Mouse (Mus musculus): ENCODE data around the gene Mrpl47. TPM values are rescaled to one million over a fixed set of nuclear protein-coding genes. Genes with fewer than 3 reads are reported as not detected.
"Not testable (repeated sequence)": the region's sequence is repeated elsewhere in the genome, so short reads cannot be mapped to it uniquely, and the experiment has no call there.

Gene Mrpl47
- 10.9 and 14.7 TPM in 2 replicates for polyA plus RNA-seq (2012; rRNA removed)

DNA sequence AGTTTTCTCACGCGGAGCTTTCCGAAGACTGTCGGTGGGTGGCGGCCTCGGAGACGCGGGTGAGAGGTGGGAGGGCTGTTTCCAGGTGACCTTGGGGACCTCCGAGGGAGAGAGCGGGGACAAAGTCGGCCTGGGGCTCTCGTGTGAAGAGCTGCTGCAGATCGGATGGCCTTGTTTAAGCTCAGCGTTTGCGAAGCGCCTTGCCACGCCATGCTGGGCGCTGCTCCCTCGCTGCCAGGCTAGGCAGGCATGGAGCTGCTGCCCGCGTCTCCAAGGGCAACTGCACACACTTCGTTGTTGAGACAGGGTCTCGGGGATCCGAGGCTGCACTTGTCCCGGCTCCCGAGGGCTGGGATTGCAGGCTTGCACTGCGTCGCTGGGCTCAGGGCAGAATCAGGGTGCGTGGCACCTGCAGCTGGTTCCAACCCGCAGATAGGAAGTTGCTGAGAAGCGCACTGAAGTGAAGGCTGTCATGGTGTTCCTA is at the start of gene Mrpl47:
Gene Mrpl47, minus strand, starts transcription at position 434 of the 484 bp plus-strand sequence.
- DNase-seq (ENCODE audit: extremely low spot score in 1 of 2, low spot score in 1 of 2), result no peak

DNA sequence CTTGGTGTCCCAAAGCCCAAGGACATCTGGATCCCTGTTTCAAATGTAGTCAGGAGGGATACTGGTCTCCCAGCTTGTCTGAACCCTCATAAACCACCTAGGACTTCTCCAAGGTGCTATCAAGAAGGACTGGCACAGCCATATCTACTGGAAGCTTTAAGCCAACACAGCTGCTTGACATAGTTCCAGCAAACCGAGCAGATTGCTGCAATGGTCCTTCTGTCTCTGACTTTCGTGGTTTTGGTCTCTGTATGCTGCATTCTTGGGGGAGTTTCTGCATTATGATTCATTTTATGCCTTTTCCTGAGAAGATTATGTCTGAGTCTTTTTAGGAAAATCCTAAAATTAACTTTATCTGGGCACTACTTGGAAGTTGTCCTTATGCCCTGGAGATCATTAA is 33.4 kb upstream of the Mrpl47 start:
- no peak for DNase-seq (ENCODE audit: extremely low spot score in 1 of 2, low spot score in 1 of 2)

DNA sequence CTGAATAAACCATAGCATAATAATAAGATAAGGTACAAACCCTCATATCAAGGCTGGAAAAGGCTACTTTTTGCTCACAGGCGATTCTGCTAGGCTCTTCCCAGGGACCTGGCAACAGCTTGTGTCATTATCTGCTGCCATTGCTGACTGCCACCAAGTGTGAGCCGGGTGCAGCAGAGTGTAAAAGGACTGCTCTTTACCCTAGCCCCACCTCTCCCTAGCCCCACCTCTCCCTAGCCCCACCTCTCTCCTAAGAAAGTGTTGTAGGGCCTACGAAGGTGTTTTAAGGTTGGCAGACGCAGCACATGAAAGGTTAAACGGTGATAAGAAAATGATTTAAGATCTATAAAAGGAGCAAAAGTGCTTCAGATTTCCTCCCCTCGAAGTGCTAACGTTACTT is 26.5 kb upstream of the Mrpl47 start:
- DNase-seq (ENCODE audit: extremely low spot score in 1 of 2, low spot score in 1 of 2), result no peak

DNA sequence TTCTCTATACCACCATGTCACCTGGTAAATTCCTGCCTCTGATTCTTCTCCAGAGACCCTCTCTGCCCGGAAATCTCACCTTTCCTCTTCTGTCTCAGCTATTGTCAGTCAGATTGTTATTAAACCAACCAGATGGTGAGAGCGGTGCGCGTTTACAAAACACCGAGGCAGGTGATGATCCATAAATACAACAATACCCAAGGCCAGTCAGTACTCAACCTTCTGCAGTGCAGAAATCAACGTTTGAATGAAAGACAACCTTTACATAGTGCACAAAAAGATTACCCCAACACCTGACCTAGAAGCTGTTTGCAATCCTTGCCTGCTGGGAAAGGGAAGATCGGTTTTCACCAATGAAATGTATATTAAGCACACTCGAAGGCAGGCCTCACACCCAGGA is 25.6 kb upstream of the Mrpl47 start:
- DNase-seq (ENCODE audit: extremely low spot score in 1 of 2, low spot score in 1 of 2), result no peak

DNA sequence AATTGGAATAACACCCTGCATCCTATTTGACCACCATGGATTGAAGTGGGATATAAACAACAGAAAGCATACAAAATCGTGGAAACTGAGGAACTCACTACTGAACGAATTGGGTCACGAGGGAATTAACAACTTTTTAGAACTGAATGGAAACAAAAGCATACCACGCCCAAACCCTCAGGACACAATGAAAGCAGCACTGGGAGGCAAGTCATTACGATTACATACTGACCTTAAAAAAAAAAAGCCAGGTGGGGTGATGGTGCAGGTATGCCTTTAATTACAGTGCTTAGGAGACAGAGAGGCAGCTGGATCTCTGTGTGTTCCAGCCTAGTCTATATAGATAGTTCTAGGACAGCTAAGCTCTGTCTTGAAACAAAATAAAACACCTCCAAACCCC is 21.8 kb upstream of the Mrpl47 start:
- no peak for DNase-seq (ENCODE audit: extremely low spot score in 1 of 2, low spot score in 1 of 2)

DNA sequence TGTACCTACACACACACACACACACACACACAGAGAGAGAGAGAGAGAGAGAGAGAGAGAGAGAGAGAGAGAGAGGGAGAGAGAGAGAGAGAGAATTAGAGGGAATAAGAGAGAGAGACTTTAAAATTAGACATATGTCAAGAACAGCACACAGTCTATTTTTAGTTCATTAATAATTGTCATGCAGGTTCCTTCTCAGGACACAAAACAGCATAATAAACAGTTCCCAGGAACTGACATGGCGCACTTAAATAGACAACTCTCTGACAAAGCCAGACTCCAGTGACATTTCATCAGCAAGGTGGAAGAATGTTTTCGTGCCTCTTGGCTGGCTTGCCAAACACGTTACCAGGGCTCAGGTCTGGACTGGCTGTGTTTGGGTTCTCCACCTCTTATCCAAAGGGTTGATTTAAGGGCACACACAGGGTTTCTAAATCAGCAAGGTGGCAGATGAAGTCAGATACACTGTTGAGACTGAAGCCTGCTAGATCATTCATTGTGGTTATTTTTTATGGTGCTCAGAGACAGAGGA is 17.0 kb upstream of the Mrpl47 start:
- no peak for DNase-seq (ENCODE audit: extremely low spot score in 1 of 2, low spot score in 1 of 2)

DNA sequence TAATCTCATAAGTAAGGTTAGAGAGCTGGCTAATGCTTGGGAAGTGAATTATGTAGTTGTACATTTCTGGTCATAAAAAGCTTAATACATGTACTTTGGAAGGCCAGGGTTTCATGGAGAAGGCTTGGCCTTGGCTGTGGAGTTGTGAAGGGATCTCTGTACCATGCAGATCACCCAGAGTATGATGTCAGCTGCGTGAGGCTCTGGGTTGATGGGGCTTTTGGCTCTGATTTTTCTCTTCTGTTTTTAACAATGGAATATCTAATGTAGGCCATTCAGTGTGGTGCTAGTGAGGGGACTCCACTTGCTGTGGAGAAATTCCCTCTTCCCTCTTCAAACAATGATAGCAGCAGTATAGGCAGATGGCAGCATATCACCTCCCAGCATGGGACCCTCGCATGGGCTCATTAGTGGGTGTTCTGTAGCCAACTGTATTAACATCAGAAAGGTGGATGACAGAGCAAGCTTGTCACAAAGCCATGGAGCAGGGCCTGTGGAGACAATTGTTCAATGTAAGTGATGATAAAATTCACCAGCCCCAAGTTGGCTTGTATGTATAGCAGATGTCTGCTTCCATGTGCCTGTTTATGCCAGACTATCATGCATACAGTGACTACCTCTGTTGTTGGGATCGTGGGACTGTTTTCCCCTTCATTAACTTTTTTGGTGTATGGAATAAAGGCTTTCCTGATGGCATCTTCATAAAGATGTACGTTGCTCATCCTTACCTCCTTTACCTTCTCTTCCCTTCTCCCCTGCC is 12.6 kb upstream of the Mrpl47 start:
- no peak for DNase-seq (ENCODE audit: extremely low spot score in 1 of 2, low spot score in 1 of 2)

DNA sequence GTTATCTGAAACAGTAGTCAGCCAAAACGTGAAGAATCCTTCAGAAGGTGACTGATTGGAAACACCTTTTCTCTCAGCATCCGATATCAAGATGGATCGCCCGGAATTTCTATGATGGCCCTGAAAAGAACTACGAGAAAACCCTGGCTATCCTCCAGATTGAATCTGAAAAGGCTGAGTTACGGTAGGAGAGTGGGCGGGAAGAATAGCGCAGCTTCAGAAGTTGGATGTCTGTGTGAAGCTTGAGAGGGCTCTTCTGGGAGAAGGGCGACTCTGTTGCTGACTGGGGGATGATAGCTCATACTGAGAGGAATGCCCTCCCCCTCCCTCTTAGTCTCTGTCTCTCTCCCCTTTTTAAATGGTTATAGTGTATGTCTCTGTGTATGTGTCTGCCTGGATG is 11.0 kb upstream of the Mrpl47 start:
- DNase-seq (ENCODE audit: extremely low spot score in 1 of 2, low spot score in 1 of 2), result peak in 1 of 2 experiments; percentile 58

DNA sequence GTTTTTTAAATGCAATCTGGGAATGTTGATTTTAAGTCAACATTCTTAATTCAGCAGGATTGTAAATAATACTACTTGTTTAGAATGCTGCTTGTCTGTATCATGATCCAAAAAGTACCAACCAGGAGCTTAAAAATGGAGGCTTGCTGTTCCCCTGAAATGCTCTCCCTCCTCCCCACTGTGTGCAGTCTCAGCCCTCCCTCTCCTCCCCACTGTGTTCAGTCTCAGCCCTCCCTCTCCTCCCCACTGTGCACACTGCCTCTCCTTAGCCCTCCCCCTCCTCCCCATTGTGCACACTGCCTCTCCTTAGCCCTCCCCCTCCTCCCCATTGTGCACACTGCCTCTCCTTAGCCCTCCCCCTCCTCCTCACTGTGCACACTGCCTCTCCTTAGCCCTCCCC is 8.0 kb upstream of the Mrpl47 start:
- DNase-seq (ENCODE audit: extremely low spot score in 1 of 2, low spot score in 1 of 2), result not testable (repeated sequence)

DNA sequence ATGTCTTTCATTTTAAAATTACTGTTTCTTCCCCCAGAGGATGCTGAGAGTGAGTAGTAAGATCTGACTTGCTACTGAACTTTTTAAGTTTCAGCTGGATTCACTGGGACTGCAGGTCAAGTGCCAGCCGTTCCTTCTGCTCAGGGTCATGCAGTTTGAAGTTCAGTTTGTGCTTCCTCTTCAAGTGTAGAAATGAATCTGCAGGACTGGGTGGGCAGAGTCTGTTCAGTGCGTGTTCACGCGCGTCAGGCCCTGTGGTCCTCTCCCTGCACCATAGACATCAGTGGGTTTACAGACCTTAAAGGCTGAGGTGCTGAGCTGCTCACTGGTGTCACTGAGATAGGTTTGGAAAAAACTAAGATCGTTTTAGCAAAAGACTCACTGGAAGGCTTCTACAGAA is 7.6 kb upstream of the Mrpl47 start:
- DNase-seq (ENCODE audit: extremely low spot score in 1 of 2, low spot score in 1 of 2), result no peak

DNA sequence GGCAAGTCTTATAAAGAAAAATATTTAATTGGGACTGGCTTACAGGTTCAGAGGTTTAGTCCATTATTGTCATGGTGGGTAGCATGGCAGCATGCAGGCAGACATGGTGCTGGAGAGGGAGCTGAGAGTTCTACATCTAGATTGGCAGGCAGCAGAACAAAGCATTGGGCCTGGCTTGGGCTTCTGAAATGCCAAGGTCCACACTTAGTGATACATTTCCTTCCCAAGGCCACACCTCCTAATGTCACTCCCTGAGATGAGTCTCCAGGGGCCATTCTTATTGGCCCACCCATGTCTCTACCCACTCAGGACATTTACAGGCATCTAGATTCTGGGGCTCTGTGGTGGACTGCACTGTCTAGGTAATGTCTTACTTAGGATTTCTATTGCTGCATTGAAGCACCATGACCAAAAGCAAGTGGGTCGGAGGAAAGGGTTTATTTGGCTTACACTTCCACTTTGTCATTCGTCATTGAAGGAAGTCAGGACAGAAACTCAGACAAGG is 4.9 kb upstream of the Mrpl47 start:
- DNase-seq (ENCODE audit: extremely low spot score in 1 of 2, low spot score in 1 of 2), result no peak

DNA sequence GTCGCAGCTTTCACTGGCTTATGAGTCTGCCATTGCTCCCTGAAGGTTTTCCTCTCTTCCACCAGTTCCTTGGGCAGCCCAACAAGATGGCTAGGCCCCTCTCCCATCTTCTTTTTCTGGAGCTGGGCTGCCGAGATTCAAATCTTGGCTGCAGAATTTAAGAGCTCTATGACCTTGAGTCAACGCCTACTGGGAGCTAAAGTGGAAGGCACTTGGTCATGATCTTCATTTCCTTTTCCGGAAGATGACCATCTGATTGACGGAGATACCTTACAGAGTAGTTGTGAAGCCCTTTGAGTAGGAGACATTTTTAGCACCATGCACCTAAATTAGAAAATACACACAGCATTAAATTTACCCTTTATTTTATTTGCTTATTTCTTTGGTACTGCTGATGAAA is 1.1 kb upstream of the Mrpl47 start:
- DNase-seq (ENCODE audit: extremely low spot score in 1 of 2, low spot score in 1 of 2), result no peak

DNA sequence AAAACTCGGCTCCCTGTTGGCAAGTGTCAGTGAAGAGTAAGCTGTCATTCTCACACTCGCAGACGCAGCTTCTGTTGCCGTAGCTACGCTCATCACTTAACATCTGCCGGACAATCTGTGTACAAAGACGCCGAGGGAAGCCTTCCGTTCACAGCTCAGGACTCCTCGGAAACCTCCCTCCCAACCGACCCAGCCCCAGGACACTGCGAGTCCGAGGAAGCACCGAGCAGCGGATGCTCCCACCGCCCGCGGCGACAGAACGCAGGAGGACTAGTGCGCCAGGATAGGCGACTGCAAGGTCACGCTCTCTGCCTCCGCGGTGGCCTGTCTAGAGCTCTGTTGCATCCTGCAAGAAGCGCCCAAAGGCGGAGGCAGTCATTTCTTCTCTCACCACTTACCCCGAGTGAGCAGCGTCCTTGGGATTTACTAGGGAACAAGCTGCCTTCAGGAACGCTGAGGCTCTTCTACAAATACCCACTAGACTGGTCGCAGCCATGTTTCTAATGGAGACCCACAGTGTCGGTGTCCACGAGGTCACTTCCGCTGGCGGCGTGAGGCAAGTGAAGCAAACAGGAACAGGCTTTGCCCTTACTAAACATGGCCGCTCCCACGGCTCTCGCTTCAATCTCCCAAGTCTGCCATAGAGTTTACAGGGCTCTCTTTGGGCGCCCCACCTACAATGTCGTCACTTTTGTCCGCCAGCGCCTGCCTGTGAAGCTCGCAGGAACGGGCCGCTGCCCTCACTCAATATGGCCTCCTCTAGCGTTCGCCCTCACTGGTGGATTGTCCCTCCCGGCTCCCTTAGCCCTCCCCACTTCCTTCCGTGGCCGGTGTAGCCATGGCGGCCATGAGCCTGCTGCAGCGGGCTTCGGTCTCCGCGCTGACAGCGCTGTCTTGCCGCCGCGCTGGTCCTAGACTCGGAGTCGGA is 897 bp downstream of the Mrpl47 start, which contains the start of gene Ndufb5:
Gene Ndufb5, plus strand, starts transcription at position 747 of the 928 bp plus-strand sequence.
- DNase-seq (ENCODE audit: extremely low spot score in 1 of 2, low spot score in 1 of 2), result peak; percentile 99 to 100

DNA sequence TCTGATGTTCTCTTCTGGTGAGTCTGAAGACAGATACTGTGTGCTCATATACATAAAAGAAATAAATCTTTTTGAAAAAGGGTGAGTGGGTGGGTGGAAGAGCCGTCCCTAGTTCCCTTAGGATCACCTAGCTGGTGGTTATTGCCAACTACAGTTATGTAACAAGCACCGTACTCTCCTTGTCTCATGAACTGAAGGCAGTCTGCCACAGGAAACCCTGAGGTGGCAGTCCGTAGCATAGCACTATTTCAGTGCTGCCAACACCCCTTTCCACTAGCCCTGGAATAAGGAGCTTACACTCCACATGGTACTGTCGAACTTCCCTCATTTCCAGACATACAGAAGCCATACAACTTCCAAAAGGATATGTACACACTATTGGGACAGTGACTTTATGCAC is 9.5 kb downstream of the Mrpl47 start:
- DNase-seq (ENCODE audit: extremely low spot score in 1 of 2, low spot score in 1 of 2), result no peak

DNA sequence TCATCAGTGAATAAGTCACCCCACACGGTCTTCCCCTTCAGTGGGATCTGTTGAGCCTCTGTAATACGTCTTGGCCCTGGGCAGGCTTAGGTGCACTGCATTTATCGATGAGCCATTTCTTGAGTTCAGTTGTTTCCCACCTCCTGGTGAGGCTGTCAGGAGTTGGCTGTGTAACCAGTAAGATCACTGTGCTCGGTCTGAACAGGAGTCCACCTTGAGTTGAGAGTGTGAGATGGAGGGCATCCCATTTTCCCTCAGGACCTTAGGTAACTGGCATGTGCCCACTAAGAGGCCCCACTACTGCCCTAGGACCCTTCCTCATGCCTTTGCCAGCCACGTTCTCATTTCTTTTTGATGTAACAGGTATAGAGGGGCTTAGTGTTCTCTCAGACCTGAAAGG is 11.5 kb downstream of the Mrpl47 start:
- DNase-seq (ENCODE audit: extremely low spot score in 1 of 2, low spot score in 1 of 2), result no peak

DNA sequence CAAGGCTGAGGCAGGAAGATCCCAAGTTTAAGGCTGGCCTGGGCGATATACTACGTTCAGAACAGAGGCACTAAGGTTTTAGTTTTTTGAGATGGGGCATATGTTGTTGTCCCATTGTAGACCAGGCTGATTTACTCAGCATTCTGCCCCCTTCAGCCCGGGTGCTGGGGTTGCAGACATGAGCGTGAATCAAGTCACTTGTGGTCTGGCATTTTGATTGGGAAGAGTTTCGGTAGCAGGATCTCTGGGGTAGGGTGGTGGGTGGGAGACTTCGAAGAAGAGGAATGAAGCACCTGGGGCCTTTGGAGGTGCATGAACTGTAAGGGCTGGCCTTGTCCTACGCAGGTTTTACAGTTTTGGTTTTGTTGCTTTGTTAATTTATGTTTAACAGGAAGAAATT is 13.2 kb downstream of the Mrpl47 start:
- DNase-seq (ENCODE audit: extremely low spot score in 1 of 2, low spot score in 1 of 2), result no peak

DNA sequence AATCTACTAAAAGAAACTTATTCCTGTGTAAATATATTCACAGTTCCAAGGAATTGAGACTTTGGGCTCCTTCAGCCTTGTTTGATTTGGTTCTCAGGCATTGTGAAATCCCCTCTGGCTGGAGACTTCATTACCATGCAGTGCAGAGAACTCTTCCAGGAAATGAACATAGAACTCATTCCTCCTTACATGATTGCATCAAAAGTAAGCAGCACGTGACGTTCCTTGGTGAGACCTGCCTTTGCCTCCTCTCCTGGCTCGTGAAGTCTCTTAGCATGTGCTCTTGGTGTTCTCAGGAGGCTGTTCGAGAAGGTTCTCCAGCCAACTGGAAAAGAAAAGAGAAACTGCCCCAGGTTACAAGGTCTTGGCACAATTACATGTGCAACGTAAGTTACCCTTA is 19.1 kb downstream of the Mrpl47 start:
- DNase-seq (ENCODE audit: extremely low spot score in 1 of 2, low spot score in 1 of 2), result no peak

DNA sequence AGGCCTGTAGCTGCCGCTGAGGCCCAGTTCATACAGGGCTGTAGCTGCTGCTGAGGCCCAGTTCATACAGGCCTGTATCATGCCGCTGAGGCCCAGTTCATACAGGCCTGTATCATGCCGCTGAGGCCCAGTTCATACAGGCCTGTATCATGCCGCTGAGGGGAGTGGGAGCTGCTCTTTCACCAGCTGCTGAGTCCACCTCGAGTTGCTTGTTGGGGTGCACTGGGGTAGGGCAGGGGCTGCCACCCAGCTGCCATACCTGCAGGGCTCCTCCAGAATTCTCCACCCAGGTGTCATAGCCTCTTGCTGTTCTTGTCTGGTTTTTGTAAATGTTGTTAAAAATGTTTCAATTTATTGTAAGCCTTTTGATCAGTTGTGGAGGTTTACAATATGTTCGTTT is 20.0 kb downstream of the Mrpl47 start:
- not testable (repeated sequence) for DNase-seq (ENCODE audit: extremely low spot score in 1 of 2, low spot score in 1 of 2)

DNA sequence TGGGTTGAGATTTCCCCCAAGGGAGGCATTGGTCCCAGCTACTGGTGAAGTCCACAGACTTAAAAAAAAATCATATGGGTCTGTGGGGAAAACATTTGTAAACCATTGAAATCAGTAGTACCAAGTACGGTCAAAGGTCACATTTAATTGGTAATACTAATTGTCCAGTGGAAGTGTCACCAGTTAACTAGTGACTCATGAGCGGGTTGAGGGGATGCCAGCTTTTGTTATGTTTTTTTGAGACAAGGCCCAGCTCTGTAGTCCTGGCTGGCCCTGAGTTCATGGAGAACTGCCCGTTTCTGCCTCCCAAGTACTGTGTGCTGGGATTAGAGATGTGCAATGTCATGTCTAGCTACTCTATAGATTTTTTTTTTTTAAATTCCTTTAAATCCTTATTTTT is 23.7 kb downstream of the Mrpl47 start:
- no peak for DNase-seq (ENCODE audit: extremely low spot score in 1 of 2, low spot score in 1 of 2)

DNA sequence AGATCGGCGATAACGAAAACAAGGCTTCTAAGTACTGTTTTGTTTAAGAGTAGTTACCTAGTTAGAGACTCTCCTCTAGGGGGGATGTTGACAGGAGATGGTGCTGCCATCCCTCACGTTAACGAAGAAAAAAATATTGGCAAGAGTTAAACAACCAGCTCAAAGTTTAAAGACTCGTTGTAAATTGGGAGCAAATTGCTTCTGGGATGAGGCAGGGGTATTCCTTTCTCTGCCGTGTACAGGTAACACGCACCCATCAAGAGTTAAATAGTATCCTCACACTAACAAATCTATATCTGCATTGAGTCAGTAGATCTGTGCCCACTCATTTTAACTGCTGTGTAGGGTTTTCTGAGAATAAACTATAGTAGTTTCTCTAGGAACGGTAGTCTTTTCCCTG is 28.0 kb downstream of the Mrpl47 start:
- DNase-seq (ENCODE audit: extremely low spot score in 1 of 2, low spot score in 1 of 2), result no peak

Data from frontal cortex, adult 2 months (tissue).